Mouse (Mus musculus): ENCODE data around the gene Zfp882.

- TF ChIP-seq CTCF (IDR thresholded peaks at IDR 0.05; ENCODE audit: insufficient read depth, low read length) (no peak), POLR2A (IDR thresholded peaks at IDR 0.05; ENCODE audit: borderline replicate concordance, extremely low read depth, low read depth, low read length) (no peak)
These were observed 33.4 kb downstream of the Zfp882 start for GRCm38 (mm10) chr8:71941776-71942175.

All from lung, adult 2 months (tissue).